Mouse (Mus musculus): ENCODE results near the gene Cxcl1.

- TF ChIP-seq CTCF (IDR thresholded peaks at IDR 0.05; ENCODE audit: extremely low read depth, insufficient read length, insufficient replicate concordance, low read depth, low read length) (no peak), POLR2A (IDR thresholded peaks at IDR 0.05; ENCODE audit: low read depth, low read length) (no peak)
These were observed 3.2 kb downstream of the Cxcl1 start for GRCm38 (mm10) chr5:90894231-90894630.

Data from small intestine, adult 2 months (tissue).